Mouse (Mus musculus): ENCODE measurements at regions not wholly inside any gene's neighbourhood (a gene's known extent, or its start where the extent isn't known, plus 50 kb on each side); places are given as distances from the start of the nearest gene placed in this dataset.
A peak's percentile ranks its signal among the peaks of the same experiment; 100 is the strongest.

- Histone ChIP-seq H3K4me3 (replicated peaks; ENCODE audit: low read depth, low read length) (no peak overlapping the region), H3K4me2 (ENCODE audit: low read length) (no peak overlapping the region), H3K9ac (replicated peaks; ENCODE audit: low read length) (no peak overlapping the region), H3K27ac (replicated peaks; ENCODE audit: low read depth, low read length) (no peak overlapping the region), H3K4me1 (ENCODE audit: control insufficient read depth, insufficient read depth, low read length) (no peaks in the 10 kb centered on the region), H3K27me3 (ENCODE audit: control insufficient read depth, insufficient read depth, low read length) (no peaks in the 10 kb centered on the region), H3K9me3 (ENCODE audit: control insufficient read depth, low read length) (no peaks in the 10 kb centered on the region), H3K36me3 (ENCODE audit: control insufficient read depth, insufficient read depth, low read length) (no peaks in the 10 kb centered on the region)
- 90% methylated on average over 2 of the region's 2 CpGs for whole genome bisulfite sequencing
- ATAC-seq (ENCODE audit: low FRiP score, low TSS enrichment): no peak
- DNase-seq: no peak
Measured at GRCm38 (mm10) chr12:107154668-107155067, 333.8 kb upstream of the 3110018I06Rik start.

GRCm38 (mm10) chr12:107156791-107157428 is 331.5 kb upstream of the 3110018I06Rik start:
- Histone ChIP-seq H3K36me3 (ENCODE audit: control insufficient read depth, insufficient read depth, low read length) (no peaks in the 10 kb centered on the region), H3K4me2 (ENCODE audit: low read length) (no peak overlapping the region), H3K9me3 (ENCODE audit: control insufficient read depth, low read length) (no peaks in the 10 kb centered on the region), H3K27me3 (ENCODE audit: control insufficient read depth, insufficient read depth, low read length) (no peaks in the 10 kb centered on the region), H3K27ac (replicated peaks; ENCODE audit: low read depth, low read length) (no peak overlapping the region), H3K4me1 (ENCODE audit: control insufficient read depth, insufficient read depth, low read length) (no peaks in the 10 kb centered on the region), H3K9ac (replicated peaks; ENCODE audit: low read length) (no peak overlapping the region), H3K4me3 (replicated peaks; ENCODE audit: low read depth, low read length) (no peak overlapping the region)
- ATAC-seq (ENCODE audit: low FRiP score, low TSS enrichment) (no peak), DNase-seq (no peak)
- 84% methylated on average over 8 of the region's 8 CpGs for WGBS

GRCm38 (mm10) chr12:107159126-107159525 is 329.3 kb upstream of the 3110018I06Rik start:
- no peak for ATAC-seq (ENCODE audit: low FRiP score, low TSS enrichment)

GRCm38 (mm10) chr12:107160137-107160536 is 328.3 kb upstream of the 3110018I06Rik start:
- no peaks in the 10 kb centered on the region for H3K36me3 ChIP-seq (ENCODE audit: control insufficient read depth, insufficient read depth, low read length)
- WGBS: 13% methylated on average over 7 of the region's 7 CpGs
- DNase-seq (no peak), ATAC-seq (ENCODE audit: low FRiP score, low TSS enrichment) (no peak)
- no peak overlapping the region for H3K4me2 ChIP-seq (ENCODE audit: low read length)
- H3K27ac ChIP-seq (replicated peaks; ENCODE audit: low read depth, low read length): no peak overlapping the region
- H3K9me3 ChIP-seq (ENCODE audit: control insufficient read depth, low read length): no peaks in the 10 kb centered on the region
- no peak overlapping the region for H3K4me3 ChIP-seq (replicated peaks; ENCODE audit: low read depth, low read length)
- no peaks in the 10 kb centered on the region for H3K4me1 ChIP-seq (ENCODE audit: control insufficient read depth, insufficient read depth, low read length)
- no peak overlapping the region for H3K9ac ChIP-seq (replicated peaks; ENCODE audit: low read length)
- H3K27me3 ChIP-seq (ENCODE audit: control insufficient read depth, insufficient read depth, low read length): no peaks in the 10 kb centered on the region

More at GRCm38 (mm10) chr12:107159126-107159525, 329.3 kb upstream of the 3110018I06Rik start:
- no peak overlapping the region for H3K4me3 ChIP-seq (replicated peaks; ENCODE audit: low read depth, low read length)
- no peak for DNase-seq
- no peak overlapping the region for H3K9ac ChIP-seq (replicated peaks; ENCODE audit: low read length)
- H3K4me1 ChIP-seq (ENCODE audit: control insufficient read depth, insufficient read depth, low read length): no peaks in the 10 kb centered on the region
- no peaks in the 10 kb centered on the region for H3K9me3 ChIP-seq (ENCODE audit: control insufficient read depth, low read length)
- no peaks in the 10 kb centered on the region for H3K27me3 ChIP-seq (ENCODE audit: control insufficient read depth, insufficient read depth, low read length)
- 76% methylated on average over 5 of the region's 5 CpGs for WGBS
- H3K27ac ChIP-seq (replicated peaks; ENCODE audit: low read depth, low read length): no peak overlapping the region
- H3K4me2 ChIP-seq (ENCODE audit: low read length): no peak overlapping the region
- no peaks in the 10 kb centered on the region for H3K36me3 ChIP-seq (ENCODE audit: control insufficient read depth, insufficient read depth, low read length)

GRCm38 (mm10) chr12:107160628-107161027 is 327.8 kb upstream of the 3110018I06Rik start:
- 56% methylated on average over 6 of the region's 6 CpGs for WGBS
- no peak overlapping the region for H3K4me3 ChIP-seq (replicated peaks; ENCODE audit: low read depth, low read length)
- no peaks in the 10 kb centered on the region for H3K36me3 ChIP-seq (ENCODE audit: control insufficient read depth, insufficient read depth, low read length)

GRCm38 (mm10) chr12:107170926-107171325 is 317.5 kb upstream of the 3110018I06Rik start:
- H3K36me3 ChIP-seq (ENCODE audit: control insufficient read depth, insufficient read depth, low read length): no peaks in the 10 kb centered on the region
- no peaks in the 10 kb centered on the region for H3K27me3 ChIP-seq (ENCODE audit: control insufficient read depth, insufficient read depth, low read length)
- no peak overlapping the region for H3K4me2 ChIP-seq (ENCODE audit: low read length)
- no peak overlapping the region for H3K4me3 ChIP-seq (replicated peaks; ENCODE audit: low read depth, low read length)
- DNase-seq (no peak), ATAC-seq (ENCODE audit: low FRiP score, low TSS enrichment) (no peak)
- H3K27ac ChIP-seq (replicated peaks; ENCODE audit: low read depth, low read length): no peak overlapping the region
- H3K4me1 ChIP-seq (ENCODE audit: control insufficient read depth, insufficient read depth, low read length): no peaks in the 10 kb centered on the region
- no peaks in the 10 kb centered on the region for H3K9me3 ChIP-seq (ENCODE audit: control insufficient read depth, low read length)
- WGBS: 83% methylated on average over 7 of the region's 7 CpGs
- H3K9ac ChIP-seq (replicated peaks; ENCODE audit: low read length): no peak overlapping the region

More at GRCm38 (mm10) chr12:107160628-107161027, 327.8 kb upstream of the 3110018I06Rik start:
- H3K27me3 ChIP-seq (ENCODE audit: control insufficient read depth, insufficient read depth, low read length): no peaks in the 10 kb centered on the region
- ATAC-seq (ENCODE audit: low FRiP score, low TSS enrichment) (no peak), DNase-seq (no peak)
- no peak overlapping the region for H3K4me2 ChIP-seq (ENCODE audit: low read length)
- H3K4me1 ChIP-seq (ENCODE audit: control insufficient read depth, insufficient read depth, low read length): no peaks in the 10 kb centered on the region
- no peak overlapping the region for H3K27ac ChIP-seq (replicated peaks; ENCODE audit: low read depth, low read length)
- H3K9ac ChIP-seq (replicated peaks; ENCODE audit: low read length): no peak overlapping the region
- H3K9me3 ChIP-seq (ENCODE audit: control insufficient read depth, low read length): no peaks in the 10 kb centered on the region

- Histone ChIP-seq H3K9me3 (ENCODE audit: control insufficient read depth, low read length) (no peaks in the 10 kb centered on the region), H3K36me3 (ENCODE audit: control insufficient read depth, insufficient read depth, low read length) (no peaks in the 10 kb centered on the region), H3K9ac (replicated peaks; ENCODE audit: low read length) (no peak overlapping the region), H3K4me3 (replicated peaks; ENCODE audit: low read depth, low read length) (no peak overlapping the region), H3K4me2 (ENCODE audit: low read length) (no peak overlapping the region), H3K27ac (replicated peaks; ENCODE audit: low read depth, low read length) (0 out of 2 replicates have a peak overlapping the region, but pooled peaks have one; percentile 1), H3K27me3 (ENCODE audit: control insufficient read depth, insufficient read depth, low read length) (no peaks in the 10 kb centered on the region), H3K4me1 (ENCODE audit: control insufficient read depth, insufficient read depth, low read length) (no peaks in the 10 kb centered on the region)
- ATAC-seq (ENCODE audit: low FRiP score, low TSS enrichment) (no peak), DNase-seq (peak; percentile 51)
- WGBS: 45% methylated on average over 15 of the region's 15 CpGs
Measured at GRCm38 (mm10) chr12:107171676-107172075, 316.8 kb upstream of the 3110018I06Rik start.

- H3K9ac ChIP-seq (replicated peaks; ENCODE audit: low read length): no peak overlapping the region
- 87% methylated on average over 6 of the region's 6 CpGs for WGBS
- H3K4me3 ChIP-seq (replicated peaks; ENCODE audit: low read depth, low read length): no peak overlapping the region
- H3K27ac ChIP-seq (replicated peaks; ENCODE audit: low read depth, low read length): no peak overlapping the region
- no peaks in the 10 kb centered on the region for H3K36me3 ChIP-seq (ENCODE audit: control insufficient read depth, insufficient read depth, low read length)
- H3K4me2 ChIP-seq (ENCODE audit: low read length): no peak overlapping the region
- no peak for DNase-seq
- no peak for ATAC-seq (ENCODE audit: low FRiP score, low TSS enrichment)
- H3K9me3 ChIP-seq (ENCODE audit: control insufficient read depth, low read length): no peaks in the 10 kb centered on the region
- no peaks in the 10 kb centered on the region for H3K4me1 ChIP-seq (ENCODE audit: control insufficient read depth, insufficient read depth, low read length)
- H3K27me3 ChIP-seq (ENCODE audit: control insufficient read depth, insufficient read depth, low read length): no peaks in the 10 kb centered on the region
Measured at GRCm38 (mm10) chr12:107178676-107179075, 309.8 kb upstream of the 3110018I06Rik start.

GRCm38 (mm10) chr12:107180501-107180900 is 307.9 kb upstream of the 3110018I06Rik start:
- 96% methylated on average over 3 of the region's 3 CpGs for WGBS

More at GRCm38 (mm10) chr12:107180501-107180900, 307.9 kb upstream of the 3110018I06Rik start:
- no peak overlapping the region for H3K4me2 ChIP-seq (ENCODE audit: low read length)
- ATAC-seq (ENCODE audit: low FRiP score, low TSS enrichment) (no peak), DNase-seq (no peak)
- no peak overlapping the region for H3K27ac ChIP-seq (replicated peaks; ENCODE audit: low read depth, low read length)
- no peaks in the 10 kb centered on the region for H3K27me3 ChIP-seq (ENCODE audit: control insufficient read depth, insufficient read depth, low read length)
- no peaks in the 10 kb centered on the region for H3K9me3 ChIP-seq (ENCODE audit: control insufficient read depth, low read length)
- H3K4me3 ChIP-seq (replicated peaks; ENCODE audit: low read depth, low read length): no peak overlapping the region
- no peak overlapping the region for H3K9ac ChIP-seq (replicated peaks; ENCODE audit: low read length)
- no peaks in the 10 kb centered on the region for H3K36me3 ChIP-seq (ENCODE audit: control insufficient read depth, insufficient read depth, low read length)
- H3K4me1 ChIP-seq (ENCODE audit: control insufficient read depth, insufficient read depth, low read length): 0 out of 2 replicates have a peak, but pooled peaks cover 3% of the 10 kb centered on the region

All from midbrain, embryonic 14.5 days (tissue).